In the genomic region with DNA sequence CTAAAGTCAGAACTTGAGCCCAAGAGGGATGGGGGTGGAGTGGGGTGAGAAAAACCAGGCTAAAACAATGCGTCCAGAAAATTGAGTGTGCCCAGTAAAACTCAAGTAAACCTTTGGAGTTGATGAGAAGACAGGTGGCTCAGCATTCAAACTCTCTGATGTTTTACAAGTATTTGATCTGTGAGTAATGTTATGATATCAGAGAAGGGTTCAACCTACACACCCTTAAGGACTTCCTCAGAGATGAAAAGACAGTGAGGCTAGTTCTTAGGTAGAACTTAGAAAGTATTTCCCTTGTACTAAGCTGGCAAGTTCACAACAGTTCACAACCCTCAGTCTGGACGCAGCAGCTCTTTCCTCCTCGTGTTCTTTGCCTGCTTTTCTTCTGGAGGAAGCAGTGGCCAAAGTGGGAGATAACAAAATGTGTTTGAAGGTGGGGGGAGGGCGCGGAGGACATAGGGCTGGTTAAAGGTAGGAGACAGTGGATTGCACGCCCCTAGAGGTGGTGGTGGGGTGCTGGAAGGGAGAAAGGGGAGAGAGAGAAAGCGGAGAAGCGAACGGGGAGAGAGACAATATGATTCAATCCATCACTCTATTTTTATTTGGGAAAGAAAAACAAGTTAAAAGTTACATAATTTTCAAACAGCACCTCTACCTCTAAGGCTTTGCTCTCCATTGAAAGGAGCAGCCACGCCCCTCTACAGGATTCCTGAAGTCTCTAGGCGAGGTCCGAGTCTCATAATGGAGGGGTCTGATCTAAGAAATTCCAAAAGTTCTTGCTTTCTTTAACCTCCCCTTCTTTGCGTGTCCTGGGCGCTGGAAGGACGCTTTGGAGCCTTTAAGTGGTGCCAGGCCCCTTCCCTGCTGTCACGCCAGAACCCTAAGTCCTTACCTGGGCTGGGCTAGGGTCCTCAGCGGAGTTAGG, we compare ENCODE assay signal across 8 mouse cellular contexts. TPM values are rescaled to one million over a fixed set of nuclear protein-coding genes. Genes with fewer than 3 reads are reported as not detected.
DNase-seq lines count a peak whose midpoint lies in the region; ATAC-seq and TF ChIP-seq lines count a peak whose summit lies in the region.

No protein-coding gene starts in this region.

- peak overlapping the region; percentile 59 for H3K4me2 ChIP-seq in embryonic facial prominence, embryonic 14.5 days (ENCODE audit: low read depth, low read length)
- H3K4me2 ChIP-seq in neural tube, embryonic 14.5 days (ENCODE audit: low read depth, low read length): peak overlapping the region; percentile 42

- no peak overlapping the region for H3K9ac ChIP-seq in liver, adult 2 months (ENCODE audit: low read depth, low read length)
- peak overlapping the region; percentile 43 for H3K9ac ChIP-seq in embryonic facial prominence, embryonic 14.5 days (ENCODE audit: low read depth, low read length)
- no peak overlapping the region for H3K9ac ChIP-seq in neural tube, embryonic 14.5 days (replicated peaks; ENCODE audit: low read depth, low read length)

- peaks cover 6% of the 10 kb centered on the region; the same call in 1 of the 2 replicates for H3K4me1 ChIP-seq in liver, adult 2 months (ENCODE audit: control insufficient read depth, insufficient read depth, low read length)
- H3K4me1 ChIP-seq in embryonic facial prominence, embryonic 14.5 days (ENCODE audit: control insufficient read depth, insufficient read depth, low read length): peaks cover 10% of the 10 kb centered on the region; the same call in 1 of the 2 replicates
- H3K4me1 ChIP-seq in limb, embryonic 10.5 days: peaks cover 10% of the 10 kb centered on the region
- no peaks in the 10 kb centered on the region for H3K4me1 ChIP-seq in neural tube, embryonic 14.5 days (ENCODE audit: control insufficient read depth, insufficient read depth, low read length)

- H3K9me3 ChIP-seq in embryonic facial prominence, embryonic 14.5 days (ENCODE audit: control insufficient read depth, low read length): no peaks in the 10 kb centered on the region
- no peaks in the 10 kb centered on the region for H3K9me3 ChIP-seq in limb, embryonic 10.5 days (replicated peaks)
- no peaks in the 10 kb centered on the region for H3K9me3 ChIP-seq in neural tube, embryonic 14.5 days (ENCODE audit: control insufficient read depth, low read length)

- no peaks in the 10 kb centered on the region for H3K36me3 ChIP-seq in liver, adult 2 months (ENCODE audit: control insufficient read depth, insufficient read depth, low read length)
- no peaks in the 10 kb centered on the region for H3K36me3 ChIP-seq in embryonic facial prominence, embryonic 14.5 days (ENCODE audit: control insufficient read depth, insufficient read depth, low read length)
- no peaks in the 10 kb centered on the region for H3K36me3 ChIP-seq in limb, embryonic 10.5 days
- H3K36me3 ChIP-seq in neural tube, embryonic 14.5 days (ENCODE audit: control insufficient read depth, insufficient read depth, low read length): no peaks in the 10 kb centered on the region

- no peak for TF ChIP-seq CTCF in liver, adult 2 months (IDR thresholded peaks at IDR 0.05; ENCODE audit: low read depth, low read length)

- no peak for TF ChIP-seq POLR2A in liver, adult 2 months (IDR thresholded peaks at IDR 0.05; ENCODE audit: extremely low read depth, insufficient read depth, low read length)

- DNase-seq in liver, adult 2 months (ENCODE audit: extremely low read depth, low read depth, low spot score): no peak
- DNase-seq in liver (no peak), MN1 (ENCODE audit: low spot score) (no peak)
- no peak for DNase-seq in embryonic facial prominence, embryonic 14.5 days (ENCODE audit: low spot score)
- DNase-seq in limb, embryonic 10.5 days (ENCODE audit: low spot score): no peak
- no peak for DNase-seq in layer of hippocampus, postnatal 14 days (ENCODE audit: low spot score in 2 of 2)
- no peak for DNase-seq in frontal cortex, postnatal 25 days (ENCODE audit: low spot score in 2 of 2)

- no peaks in the 10 kb centered on the region for H3K27me3 ChIP-seq in liver, adult 2 months (ENCODE audit: control insufficient read depth, insufficient read depth, low read length)
- peaks cover 13% of the 10 kb centered on the region for H3K27me3 ChIP-seq in embryonic facial prominence, embryonic 14.5 days (replicated peaks; ENCODE audit: control insufficient read depth, insufficient read depth, low read length)
- peaks cover 31% of the 10 kb centered on the region for H3K27me3 ChIP-seq in limb, embryonic 10.5 days (ENCODE audit: low read depth, poor library complexity, severe bottlenecking)
- H3K27me3 ChIP-seq in neural tube, embryonic 14.5 days (ENCODE audit: control insufficient read depth, insufficient read depth, low read length): no peaks in the 10 kb centered on the region

- H3K27ac ChIP-seq in liver, adult 2 months (replicated peaks; ENCODE audit: insufficient read depth, low read depth, low read length): no peak overlapping the region
- H3K27ac ChIP-seq in embryonic facial prominence, embryonic 14.5 days (replicated peaks; ENCODE audit: low read depth, low read length): no peak overlapping the region
- no peak overlapping the region for H3K27ac ChIP-seq in limb, embryonic 10.5 days
- H3K27ac ChIP-seq in neural tube, embryonic 14.5 days (ENCODE audit: low read depth, low read length): no peak overlapping the region

- peak overlapping the region; percentile 47; the same call in 1 of the 2 replicates for H3K4me3 ChIP-seq in liver, adult 2 months (ENCODE audit: insufficient read depth, low read depth, low read length)
- peak overlapping the region; percentile 33 for H3K4me3 ChIP-seq in embryonic facial prominence, embryonic 14.5 days (ENCODE audit: low read depth, low read length)
- peak overlapping the region; percentile 49 for H3K4me3 ChIP-seq in limb, embryonic 10.5 days
- peak overlapping the region; percentile 11; the same call in 1 of the 2 replicates for H3K4me3 ChIP-seq in neural tube, embryonic 14.5 days (ENCODE audit: low read depth, low read length)

- H3K79me2 ChIP-seq in liver, adult 2 months (ENCODE audit: control insufficient read depth, insufficient read depth, low read length): no peaks in the 10 kb centered on the region

- no peak for ATAC-seq in embryonic facial prominence, embryonic 14.5 days (ENCODE audit: low read depth)
- ATAC-seq in neural tube, embryonic 14.5 days (ENCODE audit: low read depth): no peak

- WGBS in liver, adult 2 months: 27% methylated on average over 17 of the region's 17 CpGs
- 13% methylated on average over 17 of the region's 17 CpGs for WGBS in embryonic facial prominence, embryonic 14.5 days
- 10% methylated on average over 17 of the region's 17 CpGs for WGBS in limb, embryonic 10.5 days
- 16% methylated on average over 17 of the region's 17 CpGs for WGBS in neural tube, embryonic 14.5 days

RNA-seq across cellular contexts. Expression of a gene that starts 0.6 kb away (rescaled TPM):
- 0.13 and 0.18 TPM in 2 replicates for total RNA-seq in liver, adult 2 months (2014; rRNA removed)
- polyA plus RNA-seq in liver, adult 2 months (2012; rRNA removed): 0.04 TPM in 1 of 2 replicates, not detected in the other
- polyA plus RNA-seq in embryonic facial prominence, embryonic 14.5 days (2014; fragmentation: Nextera tagmentation; extraction: Ambion mirVana): 0.34 TPM in 1 of 2 replicates, not detected in the other
- polyA plus RNA-seq in limb, embryonic 10.5 days (2016; fragmentation: Nextera tagmentation; extraction: Ambion mirVana): 0.11 TPM in 1 of 2 replicates, not detected in the other
- polyA plus RNA-seq in neural tube, embryonic 14.5 days (2014; fragmentation: Nextera tagmentation; extraction: Ambion mirVana): 0.12 TPM in 1 of 2 replicates, not detected in the other
- total RNA-seq in layer of hippocampus, postnatal 14 days (2021): not detected

RNA-seq across cellular contexts. Expression of a gene that starts 40.2 kb away (rescaled TPM):
- under 0.01 and 0.07 TPM in 2 replicates for total RNA-seq in liver, adult 2 months (2014; rRNA removed)
- polyA plus RNA-seq in liver, adult 2 months (2012; rRNA removed): 0.04 TPM in 1 of 2 replicates, not detected in the other
- not detected in 2 replicates for polyA plus RNA-seq in embryonic facial prominence, embryonic 14.5 days (2014; fragmentation: Nextera tagmentation; extraction: Ambion mirVana)
- 0.18 TPM in 1 of 2 replicates, not detected in the other for polyA plus RNA-seq in limb, embryonic 10.5 days (2016; fragmentation: Nextera tagmentation; extraction: Ambion mirVana)
- polyA plus RNA-seq in neural tube, embryonic 14.5 days (2014; fragmentation: Nextera tagmentation; extraction: Ambion mirVana): 0.63 and 0.68 TPM in 2 replicates
- total RNA-seq in layer of hippocampus, postnatal 14 days (2021): 1 to 10 TPM in 1 of 2 experiments, under 1 TPM in 1; 0.91 to 2.4 TPM

RNA-seq across cellular contexts. Expression of a gene that starts 43.1 kb away (rescaled TPM):
- total RNA-seq in liver, adult 2 months (2014; rRNA removed): 0.09 and 0.20 TPM in 2 replicates
- 0.05 and 0.15 TPM in 2 replicates for polyA plus RNA-seq in liver, adult 2 months (2012; rRNA removed)
- polyA plus RNA-seq in embryonic facial prominence, embryonic 14.5 days (2014; fragmentation: Nextera tagmentation; extraction: Ambion mirVana): 0.69 and 1.5 TPM in 2 replicates
- not detected in 2 replicates for polyA plus RNA-seq in limb, embryonic 10.5 days (2016; fragmentation: Nextera tagmentation; extraction: Ambion mirVana)
- polyA plus RNA-seq in neural tube, embryonic 14.5 days (2014; fragmentation: Nextera tagmentation; extraction: Ambion mirVana): not detected in 2 replicates
- total RNA-seq in layer of hippocampus, postnatal 14 days (2021): not detected
